Mouse (Mus musculus): ENCODE measurements at regions not wholly inside any gene's neighbourhood (a gene's known extent, or its start where the extent isn't known, plus 50 kb on each side); places are given as distances from the start of the nearest gene placed in this dataset.

DNA sequence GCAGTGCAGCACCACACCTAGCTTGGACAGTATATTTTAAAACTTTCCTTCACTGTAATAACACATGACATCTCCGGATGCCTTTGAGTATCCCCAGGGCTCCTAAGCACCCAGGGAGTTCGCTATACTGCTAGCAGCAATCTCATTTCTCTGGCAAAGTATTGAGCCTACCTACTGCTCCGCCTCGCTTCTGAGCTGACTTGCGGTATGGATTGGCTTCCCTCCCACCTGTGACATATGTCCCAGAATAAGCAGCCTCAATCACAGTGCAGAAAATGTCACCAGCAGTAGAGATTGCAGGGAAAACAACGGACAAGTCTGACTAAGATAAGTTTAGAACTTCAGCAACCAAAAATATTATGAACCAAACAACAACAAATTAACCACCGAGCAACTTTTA is 131.8 kb downstream of the Gm10260 start:
- DNase-seq = no peak
- TF ChIP-seq CTCF (IDR thresholded peaks at IDR 0.05; ENCODE audit: insufficient read depth, low read length) = no peak
- TF ChIP-seq POLR2A (IDR thresholded peaks at IDR 0.05; ENCODE audit: borderline replicate concordance, extremely low read depth, low read depth, low read length) = no peak
- no peak overlapping the region for H3K4me3 ChIP-seq (replicated peaks; ENCODE audit: extremely low read depth, low read depth, low read length)
- WGBS = 89% methylated on average over 7 of the region's 7 CpGs
- no peaks in the 10 kb centered on the region for H3K4me1 ChIP-seq (ENCODE audit: control insufficient read depth, insufficient read depth, low read length)

DNA sequence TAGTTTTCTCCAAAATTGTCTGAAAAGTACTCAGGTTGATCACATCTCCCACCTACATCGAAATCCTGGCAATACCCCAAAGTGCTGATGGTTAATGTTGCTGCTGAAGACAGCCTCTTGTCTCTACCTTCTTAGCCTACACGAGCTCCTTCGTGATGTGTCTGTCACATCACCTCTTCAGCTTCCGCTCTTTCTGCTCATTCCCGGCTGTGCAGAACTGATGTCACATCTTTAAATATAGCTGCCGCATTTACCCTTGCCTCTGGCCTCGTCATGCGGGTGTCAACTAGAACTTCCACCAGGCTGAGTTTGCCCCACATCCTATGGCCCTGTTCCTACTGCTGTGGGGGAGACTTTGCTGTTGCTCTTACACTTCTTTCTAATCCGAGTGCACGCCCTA is 133.2 kb downstream of the Gm10260 start:
- DNase-seq = no peak
- no peak for TF ChIP-seq POLR2A (IDR thresholded peaks at IDR 0.05; ENCODE audit: borderline replicate concordance, extremely low read depth, low read depth, low read length)
- no peak for TF ChIP-seq CTCF (IDR thresholded peaks at IDR 0.05; ENCODE audit: insufficient read depth, low read length)
- Histone ChIP-seq H3K4me1 (ENCODE audit: control insufficient read depth, insufficient read depth, low read length) (no peaks in the 10 kb centered on the region), H3K4me3 (replicated peaks; ENCODE audit: extremely low read depth, low read depth, low read length) (no peak overlapping the region)
- 74% methylated on average over 10 of the region's 10 CpGs for WGBS

DNA sequence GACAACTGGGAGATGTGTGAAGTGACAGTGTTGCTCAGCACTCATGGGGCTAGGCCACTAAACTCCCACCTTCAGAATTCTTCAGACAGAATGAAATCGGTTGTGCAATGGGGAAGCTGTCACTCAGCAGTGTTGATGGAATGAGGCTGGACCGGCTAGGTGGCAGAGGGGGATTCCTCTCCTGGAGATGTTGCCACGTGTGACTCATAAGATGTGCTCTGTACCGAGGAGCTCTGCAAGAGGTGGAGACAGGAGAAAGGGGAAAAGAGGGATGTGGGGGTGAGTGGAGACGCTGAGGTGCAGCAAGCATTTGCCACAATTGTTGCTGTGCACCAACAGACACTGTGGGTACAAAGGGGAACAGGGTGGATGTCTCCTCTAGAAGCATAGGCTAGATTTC is 133.6 kb downstream of the Gm10260 start:
- no peak for DNase-seq
- H3K4me3 ChIP-seq (replicated peaks; ENCODE audit: extremely low read depth, low read depth, low read length) = no peak overlapping the region
- 50% methylated on average over 5 of the region's 5 CpGs for WGBS
- no peak for TF ChIP-seq CTCF (IDR thresholded peaks at IDR 0.05; ENCODE audit: insufficient read depth, low read length)
- no peak for TF ChIP-seq POLR2A (IDR thresholded peaks at IDR 0.05; ENCODE audit: borderline replicate concordance, extremely low read depth, low read depth, low read length)
- H3K4me1 ChIP-seq (ENCODE audit: control insufficient read depth, insufficient read depth, low read length) = no peaks in the 10 kb centered on the region

DNA sequence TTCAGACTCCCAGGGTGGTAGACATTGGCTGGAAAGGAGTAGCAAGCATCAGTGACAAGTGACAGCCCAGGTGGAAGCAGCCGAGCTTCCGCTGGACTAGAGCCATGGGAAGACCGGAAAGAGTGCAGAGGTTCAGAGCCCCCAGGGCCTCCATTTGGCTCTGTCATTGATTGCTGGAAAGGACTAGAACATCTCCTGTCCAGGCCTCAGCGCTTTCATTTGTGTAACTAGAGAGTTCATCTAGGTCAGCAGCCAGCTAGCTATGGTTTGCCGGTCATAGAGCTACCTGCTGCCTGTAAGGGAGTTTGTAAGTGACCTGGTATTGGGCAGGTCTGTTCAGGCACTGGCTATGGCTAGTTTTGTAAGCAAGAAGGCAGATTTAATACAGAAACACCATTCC is 134.3 kb downstream of the Gm10260 start:
- no peak for DNase-seq
- no peak overlapping the region for H3K4me3 ChIP-seq (replicated peaks; ENCODE audit: extremely low read depth, low read depth, low read length)
- no peaks in the 10 kb centered on the region for H3K4me1 ChIP-seq (ENCODE audit: control insufficient read depth, insufficient read depth, low read length)
- no peak for TF ChIP-seq CTCF (IDR thresholded peaks at IDR 0.05; ENCODE audit: insufficient read depth, low read length)
- TF ChIP-seq POLR2A (IDR thresholded peaks at IDR 0.05; ENCODE audit: borderline replicate concordance, extremely low read depth, low read depth, low read length) = no peak
- WGBS = 91% methylated on average over 5 of the region's 5 CpGs

DNA sequence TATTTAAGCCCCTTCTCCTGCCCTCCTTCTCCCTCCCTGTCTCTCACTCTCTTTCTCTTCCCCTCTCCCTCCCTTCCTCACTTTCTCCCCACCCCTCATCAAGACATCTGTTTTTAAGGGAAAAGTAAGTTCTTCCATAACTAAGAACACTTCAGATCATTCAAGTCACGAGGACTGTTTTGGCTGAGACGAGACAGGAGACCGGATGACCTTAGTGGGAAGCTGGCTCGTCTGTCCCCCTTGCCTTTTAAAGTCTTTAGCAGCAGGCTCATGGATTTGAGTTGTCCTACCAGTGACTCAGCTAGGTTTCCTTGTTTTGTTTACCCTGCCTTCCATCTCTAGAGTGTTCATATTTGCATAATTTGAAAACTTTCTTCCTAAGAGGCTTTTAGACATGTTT is 135.0 kb downstream of the Gm10260 start:
- TF ChIP-seq POLR2A (IDR thresholded peaks at IDR 0.05; ENCODE audit: borderline replicate concordance, extremely low read depth, low read depth, low read length) = no peak
- TF ChIP-seq CTCF (IDR thresholded peaks at IDR 0.05; ENCODE audit: insufficient read depth, low read length) = no peak
- Histone ChIP-seq H3K4me1 (ENCODE audit: control insufficient read depth, insufficient read depth, low read length) (no peaks in the 10 kb centered on the region), H3K4me3 (replicated peaks; ENCODE audit: extremely low read depth, low read depth, low read length) (no peak overlapping the region)
- no peak for DNase-seq
- 67% methylated on average over 4 of the region's 4 CpGs for WGBS

DNA sequence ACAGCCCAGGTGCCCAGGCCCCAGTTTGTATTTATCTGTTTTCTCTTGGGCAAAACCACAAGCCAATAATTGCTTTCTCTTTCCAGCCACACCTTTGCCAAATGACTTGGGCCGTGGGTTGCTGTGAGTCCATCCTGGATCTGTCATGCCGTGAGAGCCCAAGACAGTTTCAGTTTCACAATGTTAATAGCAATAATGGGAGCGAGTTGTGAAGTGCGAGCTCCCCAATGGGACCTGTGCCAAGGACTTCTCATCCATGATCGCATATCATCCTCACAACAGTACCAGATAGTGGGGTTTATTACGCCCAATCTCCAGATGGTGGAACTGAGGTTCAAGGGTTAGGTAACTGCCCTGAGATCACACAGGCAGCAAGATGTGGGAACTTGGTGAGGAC is 142.2 kb downstream of the Gm10260 start:
- TF ChIP-seq POLR2A (IDR thresholded peaks at IDR 0.05; ENCODE audit: borderline replicate concordance, extremely low read depth, low read depth, low read length) = no peak
- TF ChIP-seq CTCF (IDR thresholded peaks at IDR 0.05; ENCODE audit: insufficient read depth, low read length) = no peak
- DNase-seq = no peak
- H3K4me3 ChIP-seq (replicated peaks; ENCODE audit: extremely low read depth, low read depth, low read length) = no peak overlapping the region
- 56% methylated on average over 6 of the region's 6 CpGs for WGBS
- H3K4me1 ChIP-seq (ENCODE audit: control insufficient read depth, insufficient read depth, low read length) = no peaks in the 10 kb centered on the region

DNA sequence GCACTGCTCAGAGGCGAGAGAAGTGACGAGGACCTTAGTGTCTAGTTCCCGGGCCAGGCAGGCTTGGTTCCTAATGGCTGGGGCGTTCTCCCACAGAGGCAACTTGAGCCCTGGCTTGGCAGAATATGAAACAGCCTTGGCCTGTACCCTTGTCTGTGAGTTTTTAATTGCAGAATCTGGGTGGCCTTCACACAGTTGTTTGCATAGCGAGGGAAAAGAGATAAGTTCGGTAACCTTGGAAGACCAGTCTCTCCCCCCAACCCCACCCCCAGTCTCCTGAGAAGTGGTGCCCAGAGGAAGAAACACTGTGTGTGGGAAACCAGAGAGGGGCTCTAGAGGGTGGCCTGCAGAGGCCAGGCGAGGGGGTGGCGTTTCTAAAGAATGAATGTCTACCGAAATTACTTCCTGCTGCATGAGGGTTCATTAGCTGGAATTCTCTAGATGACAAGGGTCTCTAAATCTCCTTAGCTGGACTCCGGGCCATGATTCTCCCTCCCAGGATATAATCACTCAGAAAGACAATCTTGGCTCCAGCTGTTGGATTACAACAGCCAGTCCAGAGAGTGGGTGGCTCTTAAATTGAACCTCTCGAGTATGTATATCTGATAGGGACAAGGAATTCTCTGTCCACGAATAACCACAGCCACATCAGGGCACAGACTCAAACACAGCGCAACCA is 142.8 kb downstream of the Gm10260 start:
- no peak for DNase-seq
- TF ChIP-seq POLR2A (IDR thresholded peaks at IDR 0.05; ENCODE audit: borderline replicate concordance, extremely low read depth, low read depth, low read length) (no peak), CTCF (IDR thresholded peaks at IDR 0.05; ENCODE audit: insufficient read depth, low read length) (no peak)
- H3K4me1 ChIP-seq (ENCODE audit: control insufficient read depth, insufficient read depth, low read length) = no peaks in the 10 kb centered on the region
- whole genome bisulfite sequencing = 56% methylated on average over 13 of the region's 13 CpGs
- no peak overlapping the region for H3K4me3 ChIP-seq (replicated peaks; ENCODE audit: extremely low read depth, low read depth, low read length)

DNA sequence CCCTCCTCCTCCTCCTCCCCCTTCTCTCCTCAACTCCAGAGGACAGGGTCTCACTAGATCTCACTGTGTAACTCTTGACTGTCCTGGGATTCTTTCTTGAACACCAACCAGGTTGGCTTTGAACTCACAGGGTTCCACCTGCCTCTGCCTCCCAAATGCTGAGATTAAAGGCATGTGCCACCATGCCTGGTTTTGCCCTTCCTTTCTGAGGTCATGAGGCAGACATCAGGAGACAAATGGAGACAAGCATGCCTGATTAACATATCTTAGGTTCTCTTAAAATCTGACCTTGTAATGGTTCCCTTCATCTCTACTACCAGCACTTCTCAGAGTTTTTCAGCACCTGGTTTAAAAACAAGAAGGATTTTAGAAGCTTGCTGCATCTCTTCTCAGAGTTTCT is 143.5 kb downstream of the Gm10260 start:
- TF ChIP-seq CTCF (IDR thresholded peaks at IDR 0.05; ENCODE audit: insufficient read depth, low read length) (no peak), POLR2A (IDR thresholded peaks at IDR 0.05; ENCODE audit: borderline replicate concordance, extremely low read depth, low read depth, low read length) (no peak)
- no peaks in the 10 kb centered on the region for H3K4me1 ChIP-seq (ENCODE audit: control insufficient read depth, insufficient read depth, low read length)

DNA sequence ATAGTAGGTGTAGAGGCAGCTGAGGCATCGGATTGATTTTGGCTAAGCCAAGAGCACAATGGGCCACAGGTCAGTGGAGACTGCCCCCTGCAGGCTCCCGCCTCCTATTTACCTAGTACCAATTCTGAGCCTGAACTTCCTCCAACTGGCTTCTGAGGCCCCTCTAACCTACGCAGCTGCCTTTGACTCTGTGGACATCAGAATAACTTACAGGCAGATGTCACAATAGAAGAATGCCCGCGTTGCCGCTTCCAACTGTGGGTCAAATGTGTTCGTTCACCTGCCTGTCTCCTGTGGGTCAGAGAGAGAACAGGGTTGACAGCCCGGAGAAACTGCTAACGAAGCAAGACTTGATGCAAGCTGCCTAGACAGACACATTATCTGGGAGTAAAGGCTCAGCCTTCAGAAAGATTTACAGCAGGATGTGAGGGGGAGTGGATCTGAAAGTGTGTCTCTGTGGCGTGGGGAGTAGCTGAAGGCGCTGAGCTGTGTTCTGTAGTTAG is 153.2 kb downstream of the Gm10260 start:
- TF ChIP-seq CTCF (IDR thresholded peaks at IDR 0.05; ENCODE audit: insufficient read depth, low read length) = peak; percentile 75; the same call in 1 of the 2 replicates
- TF ChIP-seq POLR2A (IDR thresholded peaks at IDR 0.05; ENCODE audit: borderline replicate concordance, extremely low read depth, low read depth, low read length) = no peak
- Histone ChIP-seq H3K4me3 (replicated peaks; ENCODE audit: extremely low read depth, low read depth, low read length) (no peak overlapping the region), H3K4me1 (ENCODE audit: control insufficient read depth, insufficient read depth, low read length) (no peaks in the 10 kb centered on the region)
- WGBS = 59% methylated on average over 11 of the region's 11 CpGs
- peak; percentile 58 for DNase-seq

More for the DNA sequence above, 143.5 kb downstream of the Gm10260 start:
- DNase-seq = no peak
- no peak overlapping the region for H3K4me3 ChIP-seq (replicated peaks; ENCODE audit: extremely low read depth, low read depth, low read length)

DNA sequence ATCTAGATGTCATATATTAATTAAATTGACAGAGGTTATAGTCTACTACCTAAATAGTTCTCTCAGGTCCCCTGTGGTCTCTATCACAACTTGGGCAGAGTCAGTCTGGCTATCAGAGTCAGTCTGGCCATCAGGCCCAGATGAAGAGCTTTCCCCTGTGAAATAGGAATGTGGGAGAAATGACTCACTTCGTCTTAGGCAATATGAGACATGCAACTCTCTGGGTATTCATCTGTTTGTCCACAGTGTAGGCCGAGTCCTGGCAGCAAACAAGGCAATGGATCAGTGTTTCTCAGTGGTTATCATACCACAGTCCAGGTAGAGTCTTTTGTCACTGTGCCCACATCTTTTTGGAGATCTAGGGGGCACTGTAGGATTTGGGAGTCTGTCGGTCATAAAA is 156.0 kb downstream of the Gm10260 start:
- no peak for DNase-seq
- no peak overlapping the region for H3K4me3 ChIP-seq (replicated peaks; ENCODE audit: extremely low read depth, low read depth, low read length)
- TF ChIP-seq CTCF (IDR thresholded peaks at IDR 0.05; ENCODE audit: insufficient read depth, low read length) (no peak), POLR2A (IDR thresholded peaks at IDR 0.05; ENCODE audit: borderline replicate concordance, extremely low read depth, low read depth, low read length) (no peak)
- H3K4me1 ChIP-seq (ENCODE audit: control insufficient read depth, insufficient read depth, low read length) = no peaks in the 10 kb centered on the region
- 79% methylated on average over 3 of the region's 3 CpGs for WGBS

Measured in lung, adult 2 months (tissue).